Mouse (Mus musculus): ENCODE results near the gene Ipcef1.

Gene Ipcef1

DNA sequence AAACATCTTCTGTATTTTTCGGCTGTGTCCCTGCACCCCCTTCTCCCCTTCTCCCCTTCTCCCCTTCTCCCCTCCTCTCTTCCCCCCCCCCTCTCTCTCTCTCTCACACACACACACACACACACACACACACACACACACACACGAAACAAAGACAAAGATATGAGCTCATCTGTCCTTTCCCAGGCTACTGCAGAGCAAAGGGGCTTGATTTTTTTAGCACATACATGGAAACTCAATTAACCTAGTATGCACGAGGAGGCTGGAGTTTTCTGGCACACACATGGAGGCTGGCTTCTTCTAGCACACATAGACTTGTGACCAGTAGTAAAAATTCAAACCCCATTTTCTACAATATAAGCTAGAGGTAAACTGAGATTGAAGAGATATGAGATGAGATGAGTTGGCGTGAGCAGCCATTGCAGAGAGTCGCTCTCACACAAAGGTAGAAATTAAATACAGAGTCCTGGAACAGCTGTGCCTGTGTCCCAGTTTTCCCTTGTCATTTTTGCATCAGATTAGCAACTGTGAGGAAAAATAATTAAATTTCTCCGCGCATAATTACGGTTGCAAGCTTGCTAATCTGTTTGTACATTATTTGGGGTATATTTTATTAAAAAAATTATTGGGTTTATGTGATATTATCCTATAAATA, 84.6 kb downstream of the Ipcef1 start:
- no peak for DNase-seq (ENCODE audit: low spot score in 2 of 2)

- DNase-seq (ENCODE audit: low spot score in 2 of 2), result no peak
These were observed 93.5 kb downstream of the Ipcef1 start for GRCm38 (mm10) chr10:6958791-6959190.

GRCm38 (mm10) chr10:6956357-6956756, 95.9 kb downstream of the Ipcef1 start:
- DNase-seq (ENCODE audit: low spot score in 2 of 2), result no peak

- no peak for DNase-seq (ENCODE audit: low spot score in 2 of 2)
These were observed 97.7 kb downstream of the Ipcef1 start for GRCm38 (mm10) chr10:6954533-6954932.

- no peak for DNase-seq (ENCODE audit: low spot score in 2 of 2)
These were observed 99.2 kb downstream of the Ipcef1 start for GRCm38 (mm10) chr10:6953115-6953514.

DNA sequence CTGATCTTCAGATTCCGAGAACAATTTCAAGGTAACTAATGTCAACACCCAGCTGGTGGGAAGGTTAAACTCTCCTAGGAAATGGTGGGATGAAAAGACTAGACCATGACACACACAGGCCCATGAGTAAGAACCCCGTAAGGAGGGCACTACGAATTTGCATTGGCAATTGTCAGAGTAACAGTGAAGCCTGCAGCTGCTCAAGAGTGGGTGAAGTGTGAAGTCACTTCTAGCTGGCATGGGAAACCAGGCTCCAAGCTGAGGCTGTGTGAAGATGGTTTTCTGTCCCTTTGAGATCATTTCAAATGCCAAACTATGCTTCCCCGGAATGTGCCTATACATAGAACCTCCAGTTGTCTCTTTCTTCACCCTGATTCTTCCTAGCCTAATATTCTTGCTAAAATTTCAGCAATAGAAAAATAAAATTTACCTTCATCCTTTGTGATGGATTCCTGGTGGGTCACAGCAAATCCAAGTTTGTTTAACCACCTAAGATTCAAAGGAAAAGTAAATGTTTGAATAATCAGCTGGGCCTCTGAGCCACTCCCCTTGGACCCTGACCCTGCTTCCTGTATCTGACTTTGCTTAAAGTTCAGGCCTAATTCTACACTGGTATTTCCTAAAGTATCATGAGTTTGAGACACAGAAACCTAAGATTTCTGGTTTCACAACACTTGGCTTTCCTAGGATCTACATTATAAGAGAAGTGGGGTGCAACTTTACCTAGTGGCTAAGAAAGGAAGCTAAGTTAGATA, 115.4 kb downstream of the Ipcef1 start:
- no peak for DNase-seq (ENCODE audit: low spot score in 2 of 2)

DNA sequence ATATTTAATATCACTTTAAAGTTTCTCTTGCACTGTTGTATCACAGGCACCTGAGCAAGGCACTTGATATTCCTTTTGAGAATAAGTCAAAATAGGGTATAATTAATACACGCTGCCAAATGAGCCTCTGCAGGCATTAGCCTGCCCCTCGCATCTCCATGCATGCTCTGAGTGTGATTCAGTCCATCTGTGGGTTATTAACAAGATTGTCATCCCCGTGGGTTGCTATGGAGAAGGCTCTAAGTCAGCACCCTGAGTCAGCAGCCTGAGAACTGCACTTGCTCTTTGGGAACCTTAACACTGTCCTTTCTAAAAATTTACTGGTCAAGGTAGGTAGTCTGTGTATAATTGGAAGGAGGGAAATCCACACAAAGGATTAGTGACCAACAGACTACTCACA, 117.5 kb downstream of the Ipcef1 start:
- no peak for DNase-seq (ENCODE audit: low spot score in 2 of 2)

GRCm38 (mm10) chr10:6930889-6931288, 121.4 kb downstream of the Ipcef1 start:
- DNase-seq (ENCODE audit: low spot score in 2 of 2), result no peak

- no peak for DNase-seq (ENCODE audit: low spot score in 2 of 2)
These were observed 121.9 kb downstream of the Ipcef1 start for GRCm38 (mm10) chr10:6930398-6930797.

- DNase-seq (ENCODE audit: low spot score in 2 of 2), result no peak
These were observed 123.4 kb downstream of the Ipcef1 start for GRCm38 (mm10) chr10:6928905-6929304.

DNA sequence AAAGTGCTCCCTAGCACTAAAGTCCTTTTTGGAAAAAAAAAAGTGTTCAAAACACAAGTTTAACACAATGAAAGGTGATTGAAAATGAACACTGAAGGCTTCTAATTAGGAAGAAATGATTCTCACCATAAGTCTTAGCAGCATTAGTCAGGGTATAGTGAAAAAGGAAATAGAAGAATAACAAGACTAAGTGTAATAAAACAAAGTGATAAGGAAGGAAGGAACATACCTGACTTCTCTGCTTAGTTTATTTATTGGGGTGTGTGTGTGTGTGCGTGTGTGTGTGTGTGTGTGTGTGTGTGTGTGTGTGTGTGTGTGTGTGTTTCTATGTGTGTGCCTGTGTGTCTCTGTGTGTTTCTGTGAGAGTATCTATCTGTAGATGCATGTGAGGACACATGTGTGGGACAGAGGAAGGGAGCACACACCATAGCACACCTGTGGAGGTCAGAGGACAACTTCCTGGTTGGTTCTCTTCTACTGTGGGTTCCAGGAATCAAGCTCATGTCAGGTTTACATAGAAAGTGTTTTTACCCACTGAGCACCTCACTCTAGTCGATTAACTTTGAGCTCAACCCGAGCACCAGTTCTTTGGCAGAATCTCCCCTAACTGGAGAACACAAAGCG, 124.6 kb downstream of the Ipcef1 start:
- DNase-seq (ENCODE audit: low spot score in 2 of 2), result no peak

DNA sequence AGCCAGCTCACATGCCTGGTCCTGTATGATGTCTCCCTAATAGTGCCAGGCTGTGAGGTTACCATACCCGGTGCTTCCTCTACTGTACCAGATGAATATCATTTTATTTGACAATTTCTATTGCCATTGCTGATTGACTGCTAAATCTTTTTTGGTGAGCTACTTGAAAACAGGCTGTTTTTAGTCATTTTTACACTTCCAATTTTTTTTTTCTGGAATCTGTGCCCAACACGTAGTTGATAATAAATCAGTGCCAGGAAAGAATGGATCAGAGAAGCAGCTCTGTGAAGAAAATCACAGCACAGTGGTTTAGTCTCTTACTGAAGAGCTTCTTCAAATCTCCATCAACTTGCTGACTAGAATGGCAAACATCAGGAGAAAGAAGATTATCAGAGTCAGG, 125.6 kb downstream of the Ipcef1 start:
- DNase-seq (ENCODE audit: low spot score in 2 of 2), result no peak

DNA sequence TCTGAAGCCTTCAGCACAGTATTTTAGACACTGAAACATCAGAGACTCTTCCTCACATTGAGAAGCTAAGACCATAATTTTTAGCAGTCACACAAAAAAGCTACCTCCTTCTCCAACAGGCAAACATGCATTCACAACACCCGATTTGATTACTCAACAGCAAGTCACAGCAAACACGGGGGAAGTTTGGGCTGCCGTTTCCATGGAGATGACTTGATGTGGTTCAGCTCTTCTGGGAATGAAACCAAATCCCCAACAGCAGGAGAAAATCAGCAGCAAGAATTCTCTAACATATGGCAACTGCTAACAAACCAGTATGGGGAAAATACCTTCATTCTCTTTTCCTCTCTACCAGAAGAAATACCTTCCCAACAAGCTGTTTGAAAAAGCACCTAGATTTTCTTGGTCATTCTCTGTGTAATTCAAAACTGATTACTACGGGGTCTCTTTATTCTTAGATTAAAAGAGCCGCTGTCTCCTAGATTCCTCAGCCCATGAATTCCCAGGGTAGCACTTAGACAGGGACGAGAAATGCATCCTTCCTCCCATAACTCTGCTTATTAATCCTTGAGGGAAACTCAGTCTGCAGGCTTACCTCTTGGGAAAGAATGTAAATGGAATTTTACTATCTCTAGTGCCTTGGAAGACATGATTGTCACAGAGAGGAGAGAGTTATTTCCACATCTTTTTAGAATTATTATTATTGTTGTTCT, 135.6 kb downstream of the Ipcef1 start:
- peak in 1 of 2 experiments; percentile 0 for DNase-seq (ENCODE audit: low spot score in 2 of 2)

- DNase-seq (ENCODE audit: low spot score in 2 of 2), result no peak
These were observed 136.3 kb downstream of the Ipcef1 start for GRCm38 (mm10) chr10:6915991-6916390.

GRCm38 (mm10) chr10:6909763-6910162, 142.5 kb downstream of the Ipcef1 start:
- DNase-seq (ENCODE audit: low spot score in 2 of 2), result no peak

GRCm38 (mm10) chr10:6901819-6902393, 150.4 kb downstream of the Ipcef1 start:
- DNase-seq (ENCODE audit: low spot score in 2 of 2), result no peak

GRCm38 (mm10) chr10:6900126-6900525, 152.2 kb downstream of the Ipcef1 start:
- DNase-seq (ENCODE audit: low spot score in 2 of 2), result no peak

GRCm38 (mm10) chr10:6896659-6897303, 155.5 kb downstream of the Ipcef1 start:
- DNase-seq (ENCODE audit: low spot score in 2 of 2), result no peak

DNA sequence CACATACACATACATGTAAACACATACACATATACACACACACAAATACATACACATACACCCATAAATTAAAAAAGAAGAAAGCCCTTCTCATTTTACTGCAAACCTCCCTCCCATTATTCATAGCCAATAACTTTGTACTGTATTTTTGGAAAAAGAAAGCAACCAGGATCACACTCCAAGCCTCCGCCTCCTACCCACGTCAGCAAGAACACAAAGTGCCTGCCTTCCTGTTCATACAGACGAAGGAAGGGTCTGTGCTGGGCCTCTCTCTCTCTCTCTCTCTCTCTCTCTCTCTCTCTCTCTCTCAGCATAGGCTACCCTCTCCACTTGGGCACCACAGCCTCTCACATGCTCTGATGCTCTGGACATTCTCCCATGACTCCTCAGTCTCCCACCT, 156.5 kb downstream of the Ipcef1 start:
- DNase-seq (ENCODE audit: low spot score in 2 of 2), result no peak

DNA sequence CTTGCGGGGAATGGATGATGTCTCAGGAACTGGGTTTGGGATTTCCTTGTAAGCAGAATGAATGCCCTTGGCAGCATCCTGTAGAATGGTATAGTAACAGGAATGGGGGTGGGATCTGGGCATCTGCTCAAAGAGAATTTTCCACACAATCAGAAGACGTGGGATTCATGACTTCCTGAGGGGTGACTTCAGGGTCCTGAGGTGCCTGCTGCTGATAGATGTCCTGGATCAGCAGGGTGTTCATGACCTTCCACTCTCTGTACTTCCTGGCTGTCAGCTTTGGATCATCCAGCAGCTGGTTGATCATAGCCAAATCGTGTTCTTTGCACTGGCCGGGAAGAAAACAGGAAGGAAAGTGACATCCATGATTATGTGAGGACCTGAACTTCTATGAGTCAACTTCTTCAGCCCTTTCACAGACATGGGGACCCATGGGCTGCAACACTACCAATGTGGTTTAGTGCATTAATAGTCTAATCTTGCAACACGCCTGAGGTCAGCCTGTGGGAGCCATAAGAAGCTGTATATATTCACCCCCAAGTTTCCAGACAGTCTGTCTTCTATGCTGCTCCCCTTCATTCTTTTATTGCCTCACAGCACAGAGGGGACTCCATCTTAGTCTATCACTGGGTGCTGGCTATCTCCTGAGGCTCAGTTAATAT, 161.8 kb downstream of the Ipcef1 start:
- DNase-seq (ENCODE audit: low spot score in 2 of 2), result no peak
